Mouse (Mus musculus) midbrain, embryonic 11.5 days (tissue): ENCODE results near the gene 1300017J02Rik. TPM values are rescaled to one million over a fixed set of nuclear protein-coding genes. Genes with fewer than 3 reads are reported as not detected.

Experiments
- ATAC-seq: fragments of 200-750 bp; cut with Nextera tagmentation; 2 replicates; pipeline ENCODE4 v1.8.0; 2017; ENCODE audit warnings: moderate TSS enrichment, moderate library complexity; ENCODE audit not compliant: low FRiP score
- DNase-seq: peaks from one replicate; pipeline ENCODE4 v3.0.0; 2015; ENCODE audit warnings: low spot score; ENCODE audit errors: missing footprints
- H3K27ac ChIP-seq: fragments of 300-500 bp; sonication (generic); 2 replicates; pipeline ENCODE4 v1.5.1; 2014; ENCODE audit warnings: low read depth, low read length
- H3K27me3 ChIP-seq: fragments of 300-500 bp; sonication (generic); 2 replicates; pipeline ENCODE4 v1.6.1; 2014; ENCODE audit warnings: mild to moderate bottlenecking, low read length, moderate library complexity, mixed read lengths; ENCODE audit not compliant: control insufficient read depth, insufficient read depth
- H3K36me3 ChIP-seq: fragments of 300-500 bp; sonication (generic); 2 replicates; pipeline ENCODE4 v1.6.1; 2014; ENCODE audit warnings: mild to moderate bottlenecking, low read length, moderate library complexity, mixed read lengths; ENCODE audit not compliant: control insufficient read depth, insufficient read depth
- H3K4me1 ChIP-seq: fragments of 300-500 bp; sonication (generic); 2 replicates; pipeline ENCODE4 v1.6.1; 2014; ENCODE audit warnings: low read length; ENCODE audit not compliant: control insufficient read depth, insufficient read depth
- H3K4me2 ChIP-seq: fragments of 300-500 bp; sonication (generic); 2 replicates; pipeline ENCODE4 v1.6.1; 2014; ENCODE audit warnings: mild to moderate bottlenecking, moderate library complexity
- H3K4me3 ChIP-seq: fragments of 300-500 bp; sonication (generic); 2 replicates; pipeline ENCODE4 v1.5.1; 2014; ENCODE audit warnings: low read depth, low read length
- H3K9ac ChIP-seq: fragments of 300-500 bp; sonication (generic); 2 replicates; pipeline ENCODE4 v1.6.1; 2014; ENCODE audit warnings: low read length
- H3K9me3 ChIP-seq: fragments of 300-500 bp; sonication (generic); 2 replicates; pipeline ENCODE4 v1.6.1; 2016; ENCODE audit warnings: low read length; ENCODE audit not compliant: control insufficient read depth
- whole genome bisulfite sequencing: fragments of 180-500 bp; shearing (Covaris S2); extraction: QIAGEN DNeasy Blood & Tissue Kit; methylation state at CpG from one replicate; pipeline ENCODE4 v1.1.7; 2014; 5-methylcytosine and 5-hydroxymethylcytosine counted together
- polyA plus RNA-seq: library from polyadenylated mRNA; unstranded; fragments of >200 nt; fragmentation: Nextera tagmentation; extraction: Ambion mirVana; gene quantifications from 2 replicates; pipeline ENCODE4 v1.2.1, GENCODE M21; 2014

The 1300017J02Rik gene
- polyA plus RNA-seq, 1 experiment from 2014 or later, result 2.7 TPM

GRCm38 (mm10) chr9:103286901-103287422 is 17.9 kb downstream of the 1300017J02Rik start:
- Histone ChIP-seq H3K36me3 (no peaks in the 10 kb centered on the region), H3K4me3 (no peak overlapping the region), H3K27ac (no peak overlapping the region), H3K4me1 (no peaks in the 10 kb centered on the region), H3K9me3 (no peaks in the 10 kb centered on the region), H3K9ac (no peak overlapping the region), H3K4me2 (no peak overlapping the region), H3K27me3 (no peaks in the 10 kb centered on the region)
- 80% methylated on average over 13 of the region's 13 CpGs for WGBS
- DNase-seq (peak; percentile 66), ATAC-seq (no peak)

GRCm38 (mm10) chr9:103286396-103286795 is 18.5 kb downstream of the 1300017J02Rik start:
- ATAC-seq (no peak), DNase-seq (peak; percentile 54)
- no peak overlapping the region for H3K27ac ChIP-seq
- 73% methylated on average over 4 of the region's 4 CpGs for WGBS
- no peak overlapping the region for H3K9ac ChIP-seq
- no peaks in the 10 kb centered on the region for H3K4me1 ChIP-seq
- H3K4me3 ChIP-seq, result no peak overlapping the region
- no peaks in the 10 kb centered on the region for H3K9me3 ChIP-seq
- H3K4me2 ChIP-seq, result no peak overlapping the region
- H3K36me3 ChIP-seq, result no peaks in the 10 kb centered on the region
- no peaks in the 10 kb centered on the region for H3K27me3 ChIP-seq

GRCm38 (mm10) chr9:103276876-103277275 is 28.0 kb downstream of the 1300017J02Rik start:
- no peak for ATAC-seq
- WGBS, result 87% methylated on average over 6 of the region's 6 CpGs

GRCm38 (mm10) chr9:103275676-103276075 is 29.2 kb downstream of the 1300017J02Rik start:
- Histone ChIP-seq H3K9ac (no peak overlapping the region), H3K4me1 (no peaks in the 10 kb centered on the region), H3K27ac (no peak overlapping the region), H3K4me3 (no peak overlapping the region), H3K36me3 (no peaks in the 10 kb centered on the region), H3K27me3 (no peaks in the 10 kb centered on the region), H3K4me2 (no peak overlapping the region), H3K9me3 (no peaks in the 10 kb centered on the region)
- ATAC-seq, result no peak
- no peak for DNase-seq
- 76% methylated on average over 1 of the region's 1 CpGs for WGBS

More at GRCm38 (mm10) chr9:103276876-103277275, 28.0 kb downstream of the 1300017J02Rik start:
- Histone ChIP-seq H3K4me3 (no peak overlapping the region), H3K27me3 (no peaks in the 10 kb centered on the region), H3K36me3 (no peaks in the 10 kb centered on the region), H3K27ac (no peak overlapping the region), H3K9me3 (no peaks in the 10 kb centered on the region), H3K4me2 (no peak overlapping the region), H3K9ac (no peak overlapping the region), H3K4me1 (no peaks in the 10 kb centered on the region)
- no peak for DNase-seq

- Histone ChIP-seq H3K9ac (no peak overlapping the region), H3K27me3 (no peaks in the 10 kb centered on the region), H3K27ac (no peak overlapping the region), H3K4me1 (no peaks in the 10 kb centered on the region), H3K9me3 (no peaks in the 10 kb centered on the region), H3K4me3 (no peak overlapping the region), H3K36me3 (no peaks in the 10 kb centered on the region), H3K4me2 (no peak overlapping the region)
- ATAC-seq, result no peak
- no peak for DNase-seq
- WGBS, result 90% methylated on average over 8 of the region's 8 CpGs
Observed at GRCm38 (mm10) chr9:103274819-103275218, 30.1 kb downstream of the 1300017J02Rik start.

- no peaks in the 10 kb centered on the region for H3K27me3 ChIP-seq
- no peaks in the 10 kb centered on the region for H3K36me3 ChIP-seq
- H3K4me2 ChIP-seq, result no peak overlapping the region
- no peaks in the 10 kb centered on the region for H3K9me3 ChIP-seq
- H3K4me1 ChIP-seq, result no peaks in the 10 kb centered on the region
- DNase-seq (no peak), ATAC-seq (no peak)
- WGBS, result 44% methylated on average over 4 of the region's 4 CpGs
- H3K27ac ChIP-seq, result no peak overlapping the region
- no peak overlapping the region for H3K4me3 ChIP-seq
- H3K9ac ChIP-seq, result no peak overlapping the region
Observed at GRCm38 (mm10) chr9:103271104-103271503, 33.8 kb downstream of the 1300017J02Rik start.

GRCm38 (mm10) chr9:103265778-103266177 is 39.1 kb downstream of the 1300017J02Rik start:
- DNase-seq (no peak), ATAC-seq (no peak)
- WGBS, result 91% methylated on average over 4 of the region's 4 CpGs
- H3K27me3 ChIP-seq, result no peaks in the 10 kb centered on the region
- no peaks in the 10 kb centered on the region for H3K9me3 ChIP-seq
- H3K4me2 ChIP-seq, result no peak overlapping the region
- H3K4me3 ChIP-seq, result no peak overlapping the region
- H3K9ac ChIP-seq, result no peak overlapping the region
- no peaks in the 10 kb centered on the region for H3K36me3 ChIP-seq
- H3K4me1 ChIP-seq, result no peaks in the 10 kb centered on the region
- H3K27ac ChIP-seq, result no peak overlapping the region

- DNase-seq (no peak), ATAC-seq (no peak)
- no peak overlapping the region for H3K27ac ChIP-seq
- no peaks in the 10 kb centered on the region for H3K27me3 ChIP-seq
- H3K4me2 ChIP-seq, result no peak overlapping the region
- no peak overlapping the region for H3K4me3 ChIP-seq
- WGBS, result 84% methylated on average over 5 of the region's 5 CpGs
- H3K4me1 ChIP-seq, result no peaks in the 10 kb centered on the region
- H3K36me3 ChIP-seq, result no peaks in the 10 kb centered on the region
- H3K9ac ChIP-seq, result no peak overlapping the region
- H3K9me3 ChIP-seq, result no peaks in the 10 kb centered on the region
Observed at GRCm38 (mm10) chr9:103252906-103253305, 52.0 kb downstream of the 1300017J02Rik start.

- no peak overlapping the region for H3K9ac ChIP-seq
- H3K4me1 ChIP-seq, result no peaks in the 10 kb centered on the region
- ATAC-seq (no peak), DNase-seq (no peak)
- no peaks in the 10 kb centered on the region for H3K36me3 ChIP-seq
- 69% methylated on average over 4 of the region's 4 CpGs for WGBS
- no peak overlapping the region for H3K4me2 ChIP-seq
- no peaks in the 10 kb centered on the region for H3K27me3 ChIP-seq
- no peak overlapping the region for H3K27ac ChIP-seq
- no peaks in the 10 kb centered on the region for H3K9me3 ChIP-seq
- no peak overlapping the region for H3K4me3 ChIP-seq
Observed at GRCm38 (mm10) chr9:103248618-103249017, 56.3 kb downstream of the 1300017J02Rik start.
